Mouse (Mus musculus) olfactory bulb, adult 2 months (tissue): ENCODE measurements at regions not wholly inside any gene's neighbourhood (a gene's known extent, or its start where the extent isn't known, plus 50 kb on each side); places are given as distances from the start of the nearest gene placed in this dataset.

Experiments used
- H3K27ac ChIP-seq: fragments of 200-500 bp; 2 replicates; pipeline ENCODE4 v1.5.1; 2012; ENCODE audit warnings: low read depth, low read length; ENCODE audit not compliant: insufficient read depth
- H3K4me1 ChIP-seq: fragments of 200-500 bp; 2 replicates; pipeline ENCODE4 v1.6.1; 2012; ENCODE audit warnings: low read length; ENCODE audit not compliant: control insufficient read depth, insufficient read depth
- H3K4me3 ChIP-seq: fragments of 200-500 bp; 2 replicates; pipeline ENCODE4 v1.5.1; 2012; ENCODE audit warnings: mild to moderate bottlenecking, low read depth, low read length, moderate library complexity; ENCODE audit not compliant: insufficient read depth
- CTCF ChIP-seq: fragments of 200-500 bp; IDR thresholded peaks from 2 replicates; pipeline ENCODE4 v1.5.1; 2012; ENCODE audit warnings: low read depth, mild to moderate bottlenecking, low read length, moderate library complexity; ENCODE audit not compliant: insufficient read depth
- POLR2A ChIP-seq: fragments of 200-500 bp; IDR thresholded peaks from 2 replicates; pipeline ENCODE4 v1.6.1; 2012; ENCODE audit warnings: mild to moderate bottlenecking, low read depth, low read length, moderate library complexity; ENCODE audit not compliant: insufficient read depth
- WGBS: fragments of 180-500 bp; shearing (Covaris S2); methylation state at CpG from one replicate; pipeline ENCODE4 v1.1.7; 2018; 5-methylcytosine and 5-hydroxymethylcytosine counted together

- Histone ChIP-seq H3K4me3 (no peak overlapping the region), H3K27ac (no peak overlapping the region), H3K4me1 (peaks cover 34% of the 10 kb centered on the region)
- no peak for TF ChIP-seq POLR2A
- TF ChIP-seq CTCF = no peak
- WGBS = 88% methylated on average over 9 of the region's 9 CpGs
Measured at GRCm38 (mm10) chr12:70684354-70684753, 141.0 kb upstream of the Frmd6 start.

- TF ChIP-seq CTCF (no peak), POLR2A (no peak)
- WGBS = 59% methylated on average over 10 of the region's 10 CpGs
- no peak overlapping the region for H3K27ac ChIP-seq
- no peak overlapping the region for H3K4me3 ChIP-seq
- H3K4me1 ChIP-seq = peaks cover 31% of the 10 kb centered on the region
Measured at GRCm38 (mm10) chr12:70685432-70685831, 139.9 kb upstream of the Frmd6 start.

GRCm38 (mm10) chr12:70686337-70686736 is 139.0 kb upstream of the Frmd6 start:
- H3K4me3 ChIP-seq = no peak overlapping the region
- WGBS = 95% methylated on average over 10 of the region's 10 CpGs
- no peak overlapping the region for H3K27ac ChIP-seq
- no peak for TF ChIP-seq POLR2A
- TF ChIP-seq CTCF = no peak
- peaks cover 28% of the 10 kb centered on the region for H3K4me1 ChIP-seq

- Histone ChIP-seq H3K4me1 (peaks cover 25% of the 10 kb centered on the region), H3K27ac (no peak overlapping the region), H3K4me3 (no peak overlapping the region)
- TF ChIP-seq POLR2A = no peak
- TF ChIP-seq CTCF = no peak
- WGBS = 57% methylated on average over 12 of the region's 12 CpGs
Measured at GRCm38 (mm10) chr12:70686971-70687370, 138.3 kb upstream of the Frmd6 start.

- TF ChIP-seq CTCF (no peak), POLR2A (no peak)
- 73% methylated on average over 5 of the region's 5 CpGs for WGBS
- H3K4me3 ChIP-seq = no peak overlapping the region
- peaks cover 4% of the 10 kb centered on the region; the same call in 1 of the 2 replicates for H3K4me1 ChIP-seq
- peak overlapping the region; percentile 48; the same call in 1 of the 2 replicates for H3K27ac ChIP-seq
Measured at GRCm38 (mm10) chr12:70695162-70695561, 130.2 kb upstream of the Frmd6 start.

- Histone ChIP-seq H3K4me1 (peaks cover 4% of the 10 kb centered on the region; the same call in 1 of the 2 replicates), H3K27ac (0 out of 2 replicates have a peak overlapping the region, but pooled peaks have one; percentile 31), H3K4me3 (no peak overlapping the region)
- 30% methylated on average over 6 of the region's 6 CpGs for WGBS
- TF ChIP-seq CTCF (no peak), POLR2A (no peak)
Measured at GRCm38 (mm10) chr12:70696256-70696655, 129.1 kb upstream of the Frmd6 start.

- H3K4me3 ChIP-seq = no peak overlapping the region
- 37% methylated on average over 6 of the region's 6 CpGs for WGBS
- peak overlapping the region; percentile 74 for H3K27ac ChIP-seq
- TF ChIP-seq POLR2A (no peak), CTCF (no peak)
- H3K4me1 ChIP-seq = peaks cover 4% of the 10 kb centered on the region; the same call in 1 of the 2 replicates
Measured at GRCm38 (mm10) chr12:70698466-70698865, 126.8 kb upstream of the Frmd6 start.

- H3K4me1 ChIP-seq = peaks cover 5% of the 10 kb centered on the region
- 93% methylated on average over 5 of the region's 5 CpGs for WGBS
- H3K27ac ChIP-seq = no peak overlapping the region
- no peak overlapping the region for H3K4me3 ChIP-seq
- TF ChIP-seq POLR2A (no peak), CTCF (no peak)
Measured at GRCm38 (mm10) chr12:70702473-70702872, 122.8 kb upstream of the Frmd6 start.

GRCm38 (mm10) chr12:70706806-70707628 is 118.3 kb upstream of the Frmd6 start:
- WGBS = 75% methylated on average over 11 of the region's 11 CpGs
- Histone ChIP-seq H3K27ac (peak overlapping the region; percentile 14; the same call in 1 of the 2 replicates), H3K4me3 (no peak overlapping the region), H3K4me1 (peaks cover 7% of the 10 kb centered on the region)
- TF ChIP-seq CTCF (no peak), POLR2A (no peak)
